Mouse (Mus musculus): Measurements from ENCODE around the gene Gm28038.

Gm28038 gene

GRCm38 (mm10) chr2:30256616-30257350 is 24.1 kb upstream of the Gm28038 start:
- CTCF ChIA-PET, result interaction anchor here (1.4 kb wide), 1 partner anchor 20 kb away, joined by 3 read pairs; the partner anchor contains the start of gene Lrrc8a

- CTCF ChIA-PET, result interaction anchor here (1.4 kb wide), 1 partner anchor 21 kb away, joined by 3 read pairs; the partner anchor contains the start of gene Lrrc8a
Observed at GRCm38 (mm10) chr2:30257699-30258460, 23.0 kb upstream of the Gm28038 start.

GRCm38 (mm10) chr2:30258600-30258999 is 22.2 kb upstream of the Gm28038 start:
- CTCF ChIA-PET, result interaction anchor here (1.4 kb wide), 1 partner anchor 21 kb away, joined by 3 read pairs; the partner anchor contains the start of gene Lrrc8a

- CTCF ChIA-PET, result interaction anchor here (0.7 kb wide), 1 partner anchor 535 kb away, joined by 4 read pairs; no protein-coding TSS in a partner anchor
Observed at GRCm38 (mm10) chr2:30259131-30260064, 21.4 kb upstream of the Gm28038 start.

GRCm38 (mm10) chr2:30261064-30261736 is 19.6 kb upstream of the Gm28038 start:
- CTCF ChIA-PET, result interaction anchor here (0.5 kb wide), 1 partner anchor 459 kb away, joined by 3 read pairs; the partner anchor contains the start of gene Slc27a4

GRCm38 (mm10) chr2:30261921-30262839 is 18.7 kb upstream of the Gm28038 start:
- CTCF ChIA-PET, result interaction anchor here (0.5 kb wide), 1 partner anchor 460 kb away, joined by 3 read pairs; the partner anchor contains the start of gene Slc27a4

- CTCF ChIA-PET, result no interaction called here
Observed at GRCm38 (mm10) chr2:30262840-30263441, 17.9 kb upstream of the Gm28038 start.

GRCm38 (mm10) chr2:30263811-30264210 is 17.0 kb upstream of the Gm28038 start:
- CTCF ChIA-PET, result no interaction called here

- CTCF ChIA-PET, result no interaction called here
Observed at GRCm38 (mm10) chr2:30264671-30265519, 15.9 kb upstream of the Gm28038 start.

- CTCF ChIA-PET, result no interaction called here
Observed at GRCm38 (mm10) chr2:30265767-30266253, 15.0 kb upstream of the Gm28038 start, which contains the start of gene Phyhd1. Gene Phyhd1 (plus strand): TSS chr2:30266203.

GRCm38 (mm10) chr2:30266392-30266941 is 14.4 kb upstream of the Gm28038 start:
- CTCF ChIA-PET, result no interaction called here

GRCm38 (mm10) chr2:30267466-30267865 is 13.4 kb upstream of the Gm28038 start:
- CTCF ChIA-PET, result no interaction called here

GRCm38 (mm10) chr2:30268371-30268770 is 12.5 kb upstream of the Gm28038 start:
- CTCF ChIA-PET, result no interaction called here

- CTCF ChIA-PET, result interaction anchor here (0.6 to 1.1 kb wide), 2 partner anchors 16 to 444 kb away, joined by 3 read pairs; no protein-coding TSS in a partner anchor
Observed at GRCm38 (mm10) chr2:30269241-30269990, 11.4 kb upstream of the Gm28038 start.

GRCm38 (mm10) chr2:30270134-30270533 is 10.7 kb upstream of the Gm28038 start:
- CTCF ChIA-PET, result no interaction called here

GRCm38 (mm10) chr2:30281651-30282050 is 808 bp downstream of the Gm28038 start:
- CTCF ChIA-PET, result interaction anchor here (0.7 kb wide), 1 partner anchor 360 kb away, joined by 5 read pairs; no protein-coding TSS in a partner anchor

GRCm38 (mm10) chr2:30283193-30283592 is 2.4 kb downstream of the Gm28038 start:
- CTCF ChIA-PET, result no interaction called here
